Mouse (Mus musculus) midbrain, embryonic 10.5 days (tissue): ENCODE measurements around the gene Sost. TPM values are rescaled to one million over a fixed set of nuclear protein-coding genes. Genes with fewer than 3 reads are reported as not detected.
A peak's percentile ranks its signal among the peaks of the same experiment; 100 is the strongest.

Experiments
- DNase-seq: peaks from one replicate; pipeline ENCODE4 v3.0.0-alpha.2; 2017; ENCODE audit warnings: low spot score
- H3K27ac ChIP-seq: fragments of 300-500 bp; sonication (generic); replicated peaks from 2 replicates; pipeline ENCODE4 v1.5.1; 2016; ENCODE audit warnings: mild to moderate bottlenecking
- H3K27me3 ChIP-seq: fragments of 300-500 bp; sonication (generic); 2 replicates; pipeline ENCODE4 v1.6.1; 2016; ENCODE audit warnings: low read depth, mild to moderate bottlenecking; ENCODE audit not compliant: poor library complexity, severe bottlenecking
- H3K36me3 ChIP-seq: fragments of 300-500 bp; sonication (generic); 2 replicates; pipeline ENCODE4 v1.6.1; 2016; ENCODE audit warnings: mild to moderate bottlenecking, moderate library complexity
- H3K4me1 ChIP-seq: fragments of 300-500 bp; sonication (generic); 2 replicates; pipeline ENCODE4 v1.6.1; 2016
- H3K4me3 ChIP-seq: fragments of 300-500 bp; sonication (generic); 2 replicates; pipeline ENCODE4 v1.5.1; 2016; ENCODE audit warnings: mild to moderate bottlenecking, moderate library complexity
- H3K9me3 ChIP-seq: fragments of 300-500 bp; sonication (generic); replicated peaks from 2 replicates; pipeline ENCODE4 v1.6.1; 2016; ENCODE audit warnings: mild to moderate bottlenecking
- whole genome bisulfite sequencing: fragments of 180-500 bp; shearing (Covaris S2); methylation state at CpG from one replicate; pipeline ENCODE4 v1.1.7; 2016; 5-methylcytosine and 5-hydroxymethylcytosine counted together
- polyA plus RNA-seq: library from polyadenylated mRNA; unstranded; fragments of >200 nt; fragmentation: Nextera tagmentation; extraction: Ambion mirVana; gene quantifications from 2 replicates; pipeline ENCODE4 v1.2.1, GENCODE M21; 2016

The Sost gene
- polyA plus RNA-seq, 1 experiment from 2014 or later, result 0.25 TPM

DNA sequence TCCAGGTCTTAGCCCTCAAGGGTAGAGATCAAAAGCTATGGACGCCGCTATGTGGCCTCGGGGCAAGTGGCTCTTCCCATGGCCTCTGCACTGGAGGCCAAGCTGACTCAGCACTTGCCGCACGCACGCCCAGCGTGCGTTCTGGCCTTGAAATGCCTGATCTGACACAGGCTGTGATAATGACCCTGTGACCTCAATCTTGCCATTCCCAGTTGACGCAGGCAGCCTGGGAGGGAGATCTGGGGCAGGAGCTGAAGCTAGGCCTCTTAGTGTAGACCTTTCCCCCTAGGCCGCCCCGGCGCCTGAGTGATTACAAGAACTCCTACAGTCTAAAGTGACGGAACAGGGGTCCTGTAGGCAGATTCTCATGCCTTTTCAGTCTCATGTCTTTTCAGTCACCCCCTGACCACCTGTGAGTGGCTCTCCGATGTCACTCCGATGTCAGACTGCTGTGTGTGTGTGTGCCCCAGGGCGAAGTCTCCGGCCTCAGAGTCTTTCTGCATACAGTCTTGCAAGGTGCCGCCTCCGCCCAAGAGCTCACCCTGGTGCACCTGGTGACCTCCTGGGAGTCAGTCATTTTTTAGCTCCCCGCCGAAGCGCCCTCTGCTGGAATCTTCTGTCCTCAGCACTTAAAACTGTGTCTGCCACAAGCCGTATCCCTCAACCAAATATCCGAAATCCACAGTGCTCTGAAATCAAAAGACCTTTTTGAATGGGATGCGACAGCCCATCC, 38.6 kb downstream of the Sost start:
- 41% methylated on average over 25 of the region's 25 CpGs for WGBS
- H3K4me3 ChIP-seq, result no peak overlapping the region
- no peaks in the 10 kb centered on the region for H3K36me3 ChIP-seq
- no peak overlapping the region; the same call in 1 of the 2 replicates for H3K27ac ChIP-seq
- peaks cover 35% of the 10 kb centered on the region for H3K4me1 ChIP-seq
- H3K27me3 ChIP-seq, result peaks cover 22% of the 10 kb centered on the region
- DNase-seq, result peak; percentile 58
- H3K9me3 ChIP-seq, result no peaks in the 10 kb centered on the region

DNA sequence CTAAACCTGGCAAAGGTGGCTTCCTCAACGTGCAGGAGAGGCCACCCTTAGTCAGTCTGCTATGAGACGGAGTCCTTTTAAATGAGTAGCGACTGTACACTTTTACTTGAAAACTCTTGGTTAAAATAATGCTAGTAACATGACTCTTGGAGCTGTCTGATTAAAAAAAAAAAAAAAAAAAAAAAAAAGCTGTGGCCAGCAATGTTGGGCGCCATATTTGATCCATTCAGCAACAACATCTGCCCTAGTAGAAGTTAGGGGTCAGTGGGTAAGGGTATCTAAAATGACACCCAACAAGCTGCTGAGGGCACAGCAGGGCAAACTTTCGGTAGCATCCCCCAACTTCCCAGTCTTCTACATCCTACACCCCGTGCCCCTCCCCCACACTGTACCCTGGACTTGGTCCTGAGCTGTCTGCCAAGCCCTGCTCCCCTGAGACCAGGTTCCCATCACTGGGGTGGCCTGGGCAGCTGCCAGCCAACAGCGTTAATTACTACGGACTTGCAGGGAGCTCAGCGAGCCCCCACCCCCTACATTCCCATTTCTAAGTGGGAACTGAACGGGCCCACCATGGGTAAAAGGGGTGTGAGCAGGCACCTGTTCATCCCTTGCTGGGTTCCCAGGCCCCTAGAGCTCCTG, 39.7 kb downstream of the Sost start:
- no peak for DNase-seq
- Histone ChIP-seq H3K36me3 (no peaks in the 10 kb centered on the region), H3K27me3 (peaks cover 22% of the 10 kb centered on the region), H3K27ac (0 out of 2 replicates have a peak overlapping the region, but pooled peaks have one; percentile 13), H3K4me1 (peaks cover 30% of the 10 kb centered on the region), H3K4me3 (no peak overlapping the region), H3K9me3 (no peaks in the 10 kb centered on the region)
- WGBS, result 87% methylated on average over 10 of the region's 10 CpGs

DNA sequence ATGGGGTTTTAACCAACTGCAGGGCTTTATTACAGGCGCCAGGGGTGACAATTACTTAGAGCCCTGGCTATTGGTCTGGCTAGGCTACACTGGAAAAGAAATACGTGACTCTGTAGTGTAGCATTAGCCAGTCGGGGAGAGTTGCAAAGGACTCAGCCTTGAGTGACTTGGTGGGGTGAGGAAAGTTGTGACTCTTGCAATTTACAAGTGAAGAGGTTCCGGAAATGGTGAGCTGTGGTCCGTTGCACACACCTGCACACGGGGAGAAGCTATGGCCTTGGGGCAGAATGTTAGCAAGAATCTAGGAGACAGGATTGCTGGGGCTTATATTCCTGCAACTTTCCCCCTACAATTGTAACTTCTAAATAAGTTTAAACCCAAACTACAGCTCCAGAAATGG, 41.2 kb downstream of the Sost start:
- no peak for DNase-seq
- peak overlapping the region; percentile 23; the same call in 1 of the 2 replicates for H3K27ac ChIP-seq
- 74% methylated on average over 6 of the region's 6 CpGs for WGBS
- no peak overlapping the region for H3K4me3 ChIP-seq
- peaks cover 31% of the 10 kb centered on the region for H3K4me1 ChIP-seq
- no peaks in the 10 kb centered on the region for H3K36me3 ChIP-seq
- H3K27me3 ChIP-seq, result peaks cover 22% of the 10 kb centered on the region
- no peaks in the 10 kb centered on the region for H3K9me3 ChIP-seq

DNA sequence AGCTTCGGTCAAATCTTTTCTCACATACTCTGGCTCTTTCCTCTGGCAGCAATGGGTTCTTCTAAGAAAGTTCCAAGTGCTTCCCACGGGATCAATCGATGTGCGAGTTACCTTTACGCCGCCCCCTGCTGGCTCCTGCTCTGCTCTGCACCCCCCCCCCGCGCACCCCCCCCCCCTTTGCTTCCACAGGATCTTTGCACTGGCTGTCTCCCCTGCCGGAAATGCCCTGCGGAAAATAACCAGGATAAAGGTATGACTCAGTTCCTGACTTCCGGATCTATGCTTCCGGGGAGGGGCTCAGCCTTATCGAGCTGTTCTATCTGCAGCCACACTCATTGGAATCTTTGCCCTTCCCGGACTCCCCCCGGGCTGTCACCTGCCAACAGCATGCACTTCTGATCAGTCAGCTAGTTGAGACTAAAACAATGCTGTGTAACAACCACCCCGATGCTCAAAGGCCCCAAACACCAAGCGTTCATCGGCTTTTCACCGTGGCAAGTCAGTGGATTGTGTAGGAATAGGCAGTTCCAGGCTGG, 42.3 kb downstream of the Sost start:
- Histone ChIP-seq H3K36me3 (no peaks in the 10 kb centered on the region), H3K4me3 (no peak overlapping the region), H3K27ac (no peak overlapping the region), H3K4me1 (peaks cover 36% of the 10 kb centered on the region), H3K27me3 (peaks cover 22% of the 10 kb centered on the region), H3K9me3 (no peaks in the 10 kb centered on the region)
- 73% methylated on average over 19 of the region's 19 CpGs for WGBS
- no peak for DNase-seq

DNA sequence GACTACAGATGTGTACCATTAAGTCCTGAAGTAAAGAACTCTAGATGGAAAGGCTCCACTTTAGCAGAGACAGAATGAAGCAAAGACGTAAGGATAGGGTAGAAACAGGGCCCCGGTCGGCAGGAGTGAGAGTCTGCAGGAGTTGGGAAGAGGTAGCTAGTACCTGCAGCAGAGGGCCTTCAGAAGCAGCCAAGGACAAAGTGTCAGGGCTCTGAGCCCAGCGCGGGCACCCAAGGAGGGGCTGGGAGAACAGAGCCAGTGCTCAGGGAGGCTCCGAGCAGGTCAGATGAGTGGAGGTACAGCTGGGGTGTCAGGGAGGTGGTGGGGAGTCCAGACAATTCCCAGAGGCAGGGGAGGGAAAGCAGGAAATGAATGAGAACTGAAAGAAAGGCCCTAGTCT, 42.8 kb downstream of the Sost start:
- H3K9me3 ChIP-seq, result no peaks in the 10 kb centered on the region
- peaks cover 36% of the 10 kb centered on the region for H3K4me1 ChIP-seq
- H3K4me3 ChIP-seq, result no peak overlapping the region
- no peak overlapping the region for H3K27ac ChIP-seq
- H3K36me3 ChIP-seq, result no peaks in the 10 kb centered on the region
- peaks cover 18% of the 10 kb centered on the region for H3K27me3 ChIP-seq
- no peak for DNase-seq
- WGBS, result 79% methylated on average over 6 of the region's 6 CpGs

DNA sequence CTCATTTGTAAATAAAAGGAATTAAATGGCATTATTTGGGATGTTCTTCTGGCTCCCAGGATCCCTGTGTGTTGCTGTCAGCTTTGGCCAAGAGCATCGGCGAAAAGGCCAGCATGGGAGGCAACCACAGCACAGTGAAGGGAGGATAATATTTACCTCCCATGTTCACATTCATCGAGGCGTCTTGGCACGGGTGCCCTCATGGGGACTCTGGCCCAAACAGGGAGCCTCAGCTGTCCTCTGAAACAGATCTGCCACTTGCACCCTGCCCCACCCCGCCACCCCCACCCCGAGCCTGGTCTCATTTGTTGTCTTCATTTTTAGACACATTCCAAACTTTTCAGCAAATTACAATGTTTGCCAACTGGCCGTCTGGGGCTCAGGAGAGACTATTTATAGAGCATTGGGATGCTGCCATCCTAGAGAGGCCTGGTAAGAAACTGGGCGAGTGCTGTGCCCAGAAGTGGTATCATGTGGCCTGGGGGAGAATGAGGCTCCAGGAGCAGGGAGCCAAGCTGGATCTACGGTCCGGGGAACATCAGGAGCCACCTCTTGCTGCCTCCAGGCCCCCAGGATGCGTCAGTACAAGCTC, 45.4 kb downstream of the Sost start:
- Histone ChIP-seq H3K9me3 (no peaks in the 10 kb centered on the region), H3K36me3 (no peaks in the 10 kb centered on the region), H3K27ac (peak overlapping the region; percentile 42; the same call in 1 of the 2 replicates), H3K4me1 (peaks cover 20% of the 10 kb centered on the region), H3K4me3 (no peak overlapping the region), H3K27me3 (peaks cover 39% of the 10 kb centered on the region)
- 88% methylated on average over 12 of the region's 12 CpGs for WGBS
- no peak for DNase-seq

DNA sequence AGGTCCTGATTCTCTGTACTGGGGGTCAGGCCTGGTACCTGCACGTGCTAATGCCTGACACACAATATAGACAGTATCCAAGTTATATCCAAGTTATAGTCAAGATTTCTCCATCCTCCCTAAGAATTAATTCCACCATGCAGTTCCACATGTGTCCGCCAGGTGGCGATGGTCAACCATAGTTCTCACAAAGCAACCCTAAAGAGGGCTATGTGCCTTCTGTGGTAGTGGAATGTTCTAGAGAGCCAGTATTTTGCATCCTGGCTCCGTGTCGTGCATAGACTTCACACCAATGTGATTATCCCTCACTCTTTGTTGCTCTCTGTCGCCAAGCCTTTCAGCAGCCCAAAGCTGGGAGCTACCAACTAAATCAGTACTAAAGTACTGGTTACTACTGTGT, 47.2 kb downstream of the Sost start:
- 2% methylated on average over 6 of the region's 6 CpGs for WGBS
- no peaks in the 10 kb centered on the region for H3K9me3 ChIP-seq
- peaks cover 10% of the 10 kb centered on the region; the same call in 1 of the 2 replicates for H3K4me1 ChIP-seq
- DNase-seq, result peak; percentile 80
- no peaks in the 10 kb centered on the region for H3K36me3 ChIP-seq
- H3K27me3 ChIP-seq, result peaks cover 31% of the 10 kb centered on the region
- no peak overlapping the region for H3K4me3 ChIP-seq
- no peak overlapping the region for H3K27ac ChIP-seq

DNA sequence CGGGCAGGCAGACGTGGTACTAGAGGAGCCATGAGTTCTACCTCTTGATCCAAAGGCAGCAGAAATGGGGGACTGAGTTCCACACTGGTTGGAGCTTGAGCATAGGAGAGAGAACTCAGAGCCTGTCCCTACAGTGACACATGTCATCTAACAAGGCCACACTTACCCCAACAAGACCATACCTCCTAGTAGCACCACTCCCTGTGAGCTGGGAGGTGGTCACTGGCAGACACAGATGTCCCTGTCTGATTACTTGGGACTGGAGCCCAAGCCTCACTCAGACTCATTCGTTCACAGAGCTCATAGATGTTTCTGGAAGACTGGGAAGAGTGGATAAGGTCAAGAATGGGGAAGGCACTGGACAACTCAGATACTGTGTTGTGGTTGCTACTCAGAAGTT, 48.2 kb downstream of the Sost start:
- Histone ChIP-seq H3K9me3 (no peaks in the 10 kb centered on the region), H3K4me3 (no peak overlapping the region), H3K36me3 (no peaks in the 10 kb centered on the region), H3K27me3 (peaks cover 22% of the 10 kb centered on the region), H3K4me1 (peaks cover 10% of the 10 kb centered on the region; the same call in 1 of the 2 replicates), H3K27ac (no peak overlapping the region)
- DNase-seq, result no peak
- WGBS, result 73% methylated on average over 3 of the region's 3 CpGs

DNA sequence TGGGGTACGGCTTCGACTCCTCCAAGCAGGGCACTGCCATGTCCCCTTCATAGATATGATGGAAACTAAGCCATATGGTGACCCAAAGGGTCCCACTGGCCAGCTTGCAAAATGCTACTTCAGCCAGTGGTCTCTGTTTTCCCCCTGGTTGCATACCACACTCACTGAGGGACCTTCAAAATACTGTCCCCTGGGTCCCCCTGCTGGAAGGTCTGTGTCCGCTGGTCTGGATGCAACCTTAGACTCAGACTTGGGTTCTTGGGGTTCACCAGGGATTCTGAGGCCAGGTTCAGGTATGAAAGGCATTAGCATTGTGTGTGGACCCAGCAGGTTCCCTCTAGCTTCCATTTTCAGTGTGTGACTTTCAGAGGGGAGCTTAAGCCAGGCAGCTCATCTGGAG, 50.0 kb downstream of the Sost start:
- no peak overlapping the region for H3K4me3 ChIP-seq
- no peak overlapping the region for H3K27ac ChIP-seq
- H3K9me3 ChIP-seq, result no peaks in the 10 kb centered on the region
- 68% methylated on average over 3 of the region's 3 CpGs for WGBS
- peaks cover 28% of the 10 kb centered on the region for H3K27me3 ChIP-seq
- no peaks in the 10 kb centered on the region for H3K36me3 ChIP-seq
- no peak for DNase-seq
- H3K4me1 ChIP-seq, result peaks cover 10% of the 10 kb centered on the region; the same call in 1 of the 2 replicates

DNA sequence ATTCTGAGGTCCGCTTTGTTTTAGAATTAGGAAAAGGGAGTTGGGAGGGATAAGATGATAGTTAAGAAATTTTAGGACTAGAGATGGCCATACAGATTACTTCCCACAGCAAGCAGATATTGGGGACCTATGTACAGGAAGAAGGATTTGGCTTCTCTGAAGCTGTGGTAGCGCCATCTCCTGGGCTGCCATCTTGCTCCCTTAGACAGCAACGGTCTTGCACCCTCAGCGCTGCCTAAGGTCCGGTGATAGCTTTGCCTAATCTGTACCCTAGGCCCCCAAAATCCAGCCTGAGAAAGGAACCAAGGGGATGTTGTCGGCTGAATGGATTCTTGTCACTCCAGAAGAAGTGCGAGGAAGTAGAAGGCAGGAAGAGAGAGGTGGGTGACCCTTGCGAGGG, 53.2 kb downstream of the Sost start:
- Histone ChIP-seq H3K4me3 (no peak overlapping the region), H3K4me1 (peaks cover 7% of the 10 kb centered on the region; the same call in 1 of the 2 replicates), H3K27me3 (peaks cover 43% of the 10 kb centered on the region), H3K9me3 (no peaks in the 10 kb centered on the region), H3K36me3 (no peaks in the 10 kb centered on the region), H3K27ac (no peak overlapping the region)
- DNase-seq, result no peak
- 60% methylated on average over 8 of the region's 8 CpGs for WGBS
